Mouse (Mus musculus): ENCODE results near the gene Ebf1. TPM values are rescaled to one million over a fixed set of nuclear protein-coding genes. Genes with fewer than 3 reads are reported as not detected.

The Ebf1 gene
- polyA plus RNA-seq, 1 experiment: 2.3 TPM

DNA sequence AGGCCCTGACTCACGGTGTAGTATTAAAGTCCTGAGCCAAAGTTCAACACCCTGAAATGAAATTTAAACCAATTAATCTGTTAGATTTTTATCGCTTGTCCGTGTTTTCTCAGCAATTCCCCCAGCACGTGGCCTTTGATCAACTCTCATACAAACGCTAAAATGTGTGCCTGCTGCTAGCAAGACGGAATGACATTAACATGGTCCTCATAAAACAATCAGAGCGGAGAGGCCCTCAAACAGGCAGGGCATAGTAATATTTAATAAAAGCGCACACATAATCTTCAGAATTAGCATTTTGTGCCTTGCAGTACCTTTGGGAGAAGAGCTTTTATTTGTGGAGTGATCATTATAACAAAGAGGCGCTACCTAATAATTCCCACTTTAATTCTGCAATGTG lies 287.0 kb downstream of the Ebf1 start:
- H3K36me3 ChIP-seq (ENCODE audit: control insufficient read depth, insufficient read depth, low read length, poor library complexity, severe bottlenecking): no peaks in the 10 kb centered on the region
- no peaks in the 10 kb centered on the region for H3K9me3 ChIP-seq (replicated peaks; ENCODE audit: control insufficient read depth, insufficient read depth, low read length, poor library complexity, severe bottlenecking)
- H3K4me3 ChIP-seq (ENCODE audit: low read depth, low read length): no peak overlapping the region
- TF ChIP-seq CTCF (IDR thresholded peaks at IDR 0.05; ENCODE audit: low read depth, low read length): no peak
- TF ChIP-seq POLR2A (IDR thresholded peaks at IDR 0.05; ENCODE audit: insufficient read depth, low read length): no peak
- no peak for TF ChIP-seq EP300 (IDR thresholded peaks at IDR 0.05; ENCODE audit: insufficient read depth, low read depth, low read length)
- H3K27ac ChIP-seq (ENCODE audit: insufficient read depth, low read length): no peak overlapping the region
- no peak overlapping the region for H3K9ac ChIP-seq (ENCODE audit: low read depth, poor library complexity, severe bottlenecking)
- H3K27me3 ChIP-seq (ENCODE audit: control insufficient read depth, insufficient read depth, low read length, poor library complexity, severe bottlenecking): no peaks in the 10 kb centered on the region
- no peaks in the 10 kb centered on the region for H3K4me1 ChIP-seq (ENCODE audit: control insufficient read depth, insufficient read depth, low read length)

DNA sequence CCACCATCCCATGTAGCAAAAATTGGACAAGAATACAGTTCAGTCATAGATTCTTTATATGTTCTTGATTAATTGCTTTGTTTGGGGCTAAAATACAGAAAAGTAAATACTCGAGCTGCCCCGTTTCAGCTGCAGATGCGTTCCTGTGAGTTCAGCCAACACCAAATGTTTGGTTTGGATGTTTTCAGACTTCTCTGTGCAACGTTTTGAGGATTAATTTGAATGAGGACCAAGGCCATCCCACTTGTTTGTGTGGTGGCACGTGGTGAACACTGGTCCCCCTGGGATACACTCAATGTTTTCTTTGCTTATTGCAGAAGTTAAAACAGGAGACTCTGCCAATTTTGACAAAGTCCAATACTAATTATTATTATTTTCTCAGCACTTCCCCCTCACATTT lies 289.3 kb downstream of the Ebf1 start:
- Histone ChIP-seq H3K4me3 (ENCODE audit: low read depth, low read length) (no peak overlapping the region), H3K27ac (ENCODE audit: insufficient read depth, low read length) (no peak overlapping the region), H3K27me3 (ENCODE audit: control insufficient read depth, insufficient read depth, low read length, poor library complexity, severe bottlenecking) (no peaks in the 10 kb centered on the region), H3K36me3 (ENCODE audit: control insufficient read depth, insufficient read depth, low read length, poor library complexity, severe bottlenecking) (no peaks in the 10 kb centered on the region), H3K9ac (ENCODE audit: low read depth, poor library complexity, severe bottlenecking) (no peak overlapping the region), H3K9me3 (replicated peaks; ENCODE audit: control insufficient read depth, insufficient read depth, low read length, poor library complexity, severe bottlenecking) (no peaks in the 10 kb centered on the region), H3K4me1 (ENCODE audit: control insufficient read depth, insufficient read depth, low read length) (no peaks in the 10 kb centered on the region)
- TF ChIP-seq EP300 (IDR thresholded peaks at IDR 0.05; ENCODE audit: insufficient read depth, low read depth, low read length): no peak
- TF ChIP-seq CTCF (IDR thresholded peaks at IDR 0.05; ENCODE audit: low read depth, low read length): no peak
- TF ChIP-seq POLR2A (IDR thresholded peaks at IDR 0.05; ENCODE audit: insufficient read depth, low read length): no peak

DNA sequence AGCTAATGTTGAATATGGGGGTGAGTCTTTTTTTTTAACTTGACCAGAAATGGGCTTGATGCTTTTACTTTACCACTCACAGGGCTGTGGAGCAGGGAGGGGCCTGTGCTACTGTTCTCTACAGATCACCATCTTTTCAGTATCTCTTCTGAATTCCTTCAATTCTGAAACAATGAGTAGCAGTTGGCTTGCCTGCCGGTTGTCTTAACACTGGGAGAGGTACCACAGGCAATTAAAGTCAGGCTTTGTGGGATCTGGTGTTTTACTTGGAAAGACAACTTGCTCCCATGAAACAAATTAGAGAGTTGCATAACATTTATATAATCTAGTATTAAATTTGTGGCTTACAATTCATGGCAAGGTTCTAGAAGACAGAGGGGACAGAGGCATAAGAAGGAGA lies 294.6 kb downstream of the Ebf1 start:
- Histone ChIP-seq H3K9me3 (replicated peaks; ENCODE audit: control insufficient read depth, insufficient read depth, low read length, poor library complexity, severe bottlenecking) (no peaks in the 10 kb centered on the region), H3K9ac (ENCODE audit: low read depth, poor library complexity, severe bottlenecking) (no peak overlapping the region), H3K36me3 (ENCODE audit: control insufficient read depth, insufficient read depth, low read length, poor library complexity, severe bottlenecking) (no peaks in the 10 kb centered on the region), H3K4me3 (ENCODE audit: low read depth, low read length) (no peak overlapping the region), H3K27ac (ENCODE audit: insufficient read depth, low read length) (no peak overlapping the region), H3K27me3 (ENCODE audit: control insufficient read depth, insufficient read depth, low read length, poor library complexity, severe bottlenecking) (no peaks in the 10 kb centered on the region), H3K4me1 (ENCODE audit: control insufficient read depth, insufficient read depth, low read length) (no peaks in the 10 kb centered on the region)
- no peak for TF ChIP-seq EP300 (IDR thresholded peaks at IDR 0.05; ENCODE audit: insufficient read depth, low read depth, low read length)
- TF ChIP-seq CTCF (IDR thresholded peaks at IDR 0.05; ENCODE audit: low read depth, low read length): no peak
- TF ChIP-seq POLR2A (IDR thresholded peaks at IDR 0.05; ENCODE audit: insufficient read depth, low read length): no peak

DNA sequence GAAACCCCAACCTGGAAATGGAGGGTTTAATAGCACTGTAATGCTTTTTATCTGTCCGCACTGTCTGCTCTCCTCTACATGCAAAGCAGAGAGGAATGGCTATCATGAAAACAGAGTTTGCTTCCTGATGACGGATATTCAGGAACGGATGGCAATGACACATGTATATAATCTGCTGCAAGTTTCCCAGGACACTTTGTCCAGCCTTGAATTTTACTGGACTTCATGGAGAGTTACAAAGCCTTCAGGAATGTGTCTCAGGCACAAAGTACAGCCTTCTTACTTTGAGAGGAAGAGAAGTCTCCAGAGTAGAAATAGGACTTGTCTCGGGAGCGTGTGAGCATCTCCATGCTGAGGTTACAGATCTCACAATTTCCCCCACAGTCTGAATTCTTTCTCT lies 296.7 kb downstream of the Ebf1 start:
- H3K36me3 ChIP-seq (ENCODE audit: control insufficient read depth, insufficient read depth, low read length, poor library complexity, severe bottlenecking): no peaks in the 10 kb centered on the region
- no peak overlapping the region for H3K4me3 ChIP-seq (ENCODE audit: low read depth, low read length)
- no peak overlapping the region for H3K27ac ChIP-seq (ENCODE audit: insufficient read depth, low read length)
- TF ChIP-seq CTCF (IDR thresholded peaks at IDR 0.05; ENCODE audit: low read depth, low read length) (no peak), EP300 (IDR thresholded peaks at IDR 0.05; ENCODE audit: insufficient read depth, low read depth, low read length) (no peak), POLR2A (IDR thresholded peaks at IDR 0.05; ENCODE audit: insufficient read depth, low read length) (no peak)
- H3K9ac ChIP-seq (ENCODE audit: low read depth, poor library complexity, severe bottlenecking): no peak overlapping the region
- H3K9me3 ChIP-seq (replicated peaks; ENCODE audit: control insufficient read depth, insufficient read depth, low read length, poor library complexity, severe bottlenecking): no peaks in the 10 kb centered on the region
- H3K4me1 ChIP-seq (ENCODE audit: control insufficient read depth, insufficient read depth, low read length): no peaks in the 10 kb centered on the region
- H3K27me3 ChIP-seq (ENCODE audit: control insufficient read depth, insufficient read depth, low read length, poor library complexity, severe bottlenecking): no peaks in the 10 kb centered on the region

DNA sequence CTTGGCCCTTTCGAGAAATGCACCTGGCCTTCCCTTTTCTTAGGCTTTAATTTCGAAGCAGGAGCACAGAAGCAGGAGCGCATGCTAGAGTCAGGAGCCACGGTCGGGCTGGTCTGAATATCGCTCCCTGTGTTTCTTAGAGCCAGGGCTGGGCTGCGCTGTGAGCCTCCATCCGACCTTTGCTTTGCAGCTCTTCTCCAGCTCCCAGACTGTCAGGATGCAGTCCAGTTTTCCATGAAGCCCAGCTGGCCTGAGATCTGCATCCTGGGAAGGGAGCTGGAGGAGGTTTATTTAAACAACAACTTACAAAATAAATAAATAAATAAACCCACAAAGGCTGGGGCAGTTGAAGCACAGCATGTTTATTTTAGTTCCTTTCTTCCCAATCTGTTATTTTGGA lies 299.9 kb downstream of the Ebf1 start:
- no peaks in the 10 kb centered on the region for H3K27me3 ChIP-seq (ENCODE audit: control insufficient read depth, insufficient read depth, low read length, poor library complexity, severe bottlenecking)
- no peaks in the 10 kb centered on the region for H3K4me1 ChIP-seq (ENCODE audit: control insufficient read depth, insufficient read depth, low read length)
- H3K4me3 ChIP-seq (ENCODE audit: low read depth, low read length): no peak overlapping the region
- no peak overlapping the region for H3K9ac ChIP-seq (ENCODE audit: low read depth, poor library complexity, severe bottlenecking)
- H3K27ac ChIP-seq (ENCODE audit: insufficient read depth, low read length): no peak overlapping the region
- H3K9me3 ChIP-seq (replicated peaks; ENCODE audit: control insufficient read depth, insufficient read depth, low read length, poor library complexity, severe bottlenecking): no peaks in the 10 kb centered on the region
- no peaks in the 10 kb centered on the region for H3K36me3 ChIP-seq (ENCODE audit: control insufficient read depth, insufficient read depth, low read length, poor library complexity, severe bottlenecking)
- TF ChIP-seq CTCF (IDR thresholded peaks at IDR 0.05; ENCODE audit: low read depth, low read length) (no peak), EP300 (IDR thresholded peaks at IDR 0.05; ENCODE audit: insufficient read depth, low read depth, low read length) (no peak), POLR2A (IDR thresholded peaks at IDR 0.05; ENCODE audit: insufficient read depth, low read length) (no peak)

DNA sequence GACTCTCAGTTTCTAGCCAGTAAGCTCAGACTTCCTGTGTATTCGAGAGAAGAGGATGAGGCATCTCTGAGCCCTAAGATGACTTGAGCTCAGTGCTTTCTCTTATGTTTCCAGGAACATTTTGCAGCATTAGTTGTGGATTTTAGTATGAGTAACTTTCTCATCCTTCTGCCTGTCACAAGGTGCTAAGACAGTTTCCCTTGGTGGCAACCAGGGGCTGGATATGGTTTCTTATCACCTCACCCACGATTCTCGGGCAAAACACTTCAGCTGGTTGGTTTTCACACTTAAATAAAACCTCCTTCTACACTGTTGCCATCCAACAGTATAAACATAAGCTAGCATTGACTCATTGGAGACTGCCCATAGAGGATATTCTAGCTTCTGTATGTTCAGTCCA lies 306.0 kb downstream of the Ebf1 start:
- H3K36me3 ChIP-seq (ENCODE audit: control insufficient read depth, insufficient read depth, low read length, poor library complexity, severe bottlenecking): no peaks in the 10 kb centered on the region
- no peaks in the 10 kb centered on the region for H3K4me1 ChIP-seq (ENCODE audit: control insufficient read depth, insufficient read depth, low read length)
- H3K4me3 ChIP-seq (ENCODE audit: low read depth, low read length): no peak overlapping the region
- no peaks in the 10 kb centered on the region for H3K9me3 ChIP-seq (replicated peaks; ENCODE audit: control insufficient read depth, insufficient read depth, low read length, poor library complexity, severe bottlenecking)
- no peaks in the 10 kb centered on the region for H3K27me3 ChIP-seq (ENCODE audit: control insufficient read depth, insufficient read depth, low read length, poor library complexity, severe bottlenecking)
- TF ChIP-seq POLR2A (IDR thresholded peaks at IDR 0.05; ENCODE audit: insufficient read depth, low read length) (no peak), EP300 (IDR thresholded peaks at IDR 0.05; ENCODE audit: insufficient read depth, low read depth, low read length) (no peak), CTCF (IDR thresholded peaks at IDR 0.05; ENCODE audit: low read depth, low read length) (no peak)
- H3K9ac ChIP-seq (ENCODE audit: low read depth, poor library complexity, severe bottlenecking): no peak overlapping the region
- H3K27ac ChIP-seq (ENCODE audit: insufficient read depth, low read length): no peak overlapping the region
